Mouse (Mus musculus) olfactory bulb, adult 2 months (tissue): ENCODE measurements at regions not wholly inside any gene's neighbourhood (a gene's known extent, or its start where the extent isn't known, plus 50 kb on each side); places are given as distances from the start of the nearest gene placed in this dataset.

ENCODE experiments used
- H3K27ac ChIP-seq: fragments of 200-500 bp; 2 replicates; pipeline ENCODE4 v1.5.1; 2012; ENCODE audit warnings: low read depth, low read length; ENCODE audit not compliant: insufficient read depth
- H3K4me1 ChIP-seq: fragments of 200-500 bp; 2 replicates; pipeline ENCODE4 v1.6.1; 2012; ENCODE audit warnings: low read length; ENCODE audit not compliant: control insufficient read depth, insufficient read depth
- H3K4me3 ChIP-seq: fragments of 200-500 bp; 2 replicates; pipeline ENCODE4 v1.5.1; 2012; ENCODE audit warnings: mild to moderate bottlenecking, low read depth, low read length, moderate library complexity; ENCODE audit not compliant: insufficient read depth
- CTCF ChIP-seq: fragments of 200-500 bp; IDR thresholded peaks from 2 replicates; pipeline ENCODE4 v1.5.1; 2012; ENCODE audit warnings: low read depth, mild to moderate bottlenecking, low read length, moderate library complexity; ENCODE audit not compliant: insufficient read depth
- POLR2A ChIP-seq: fragments of 200-500 bp; IDR thresholded peaks from 2 replicates; pipeline ENCODE4 v1.6.1; 2012; ENCODE audit warnings: mild to moderate bottlenecking, low read depth, low read length, moderate library complexity; ENCODE audit not compliant: insufficient read depth
- WGBS: fragments of 180-500 bp; shearing (Covaris S2); methylation state at CpG from one replicate; pipeline ENCODE4 v1.1.7; 2018; 5-methylcytosine and 5-hydroxymethylcytosine counted together

DNA sequence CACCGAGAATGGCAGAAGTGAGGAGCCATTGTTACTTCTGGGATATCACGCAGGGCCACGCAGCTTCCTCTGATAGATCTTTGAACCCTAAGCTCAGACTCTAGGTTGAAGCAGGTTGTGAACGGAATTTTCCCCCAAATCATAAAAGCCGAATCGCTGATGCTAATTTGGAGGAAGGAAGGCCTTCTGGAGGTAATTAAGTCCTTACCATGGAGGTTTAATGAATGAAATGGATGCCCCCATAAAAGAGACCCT lies 85.7 kb upstream of the Cpm start:
- Histone ChIP-seq H3K4me3 (no peak overlapping the region), H3K27ac (no peak overlapping the region), H3K4me1 (peaks cover 3% of the 10 kb centered on the region)
- no peak for TF ChIP-seq CTCF
- no peak for TF ChIP-seq POLR2A
- WGBS = 95% methylated on average over 6 of the region's 6 CpGs

DNA sequence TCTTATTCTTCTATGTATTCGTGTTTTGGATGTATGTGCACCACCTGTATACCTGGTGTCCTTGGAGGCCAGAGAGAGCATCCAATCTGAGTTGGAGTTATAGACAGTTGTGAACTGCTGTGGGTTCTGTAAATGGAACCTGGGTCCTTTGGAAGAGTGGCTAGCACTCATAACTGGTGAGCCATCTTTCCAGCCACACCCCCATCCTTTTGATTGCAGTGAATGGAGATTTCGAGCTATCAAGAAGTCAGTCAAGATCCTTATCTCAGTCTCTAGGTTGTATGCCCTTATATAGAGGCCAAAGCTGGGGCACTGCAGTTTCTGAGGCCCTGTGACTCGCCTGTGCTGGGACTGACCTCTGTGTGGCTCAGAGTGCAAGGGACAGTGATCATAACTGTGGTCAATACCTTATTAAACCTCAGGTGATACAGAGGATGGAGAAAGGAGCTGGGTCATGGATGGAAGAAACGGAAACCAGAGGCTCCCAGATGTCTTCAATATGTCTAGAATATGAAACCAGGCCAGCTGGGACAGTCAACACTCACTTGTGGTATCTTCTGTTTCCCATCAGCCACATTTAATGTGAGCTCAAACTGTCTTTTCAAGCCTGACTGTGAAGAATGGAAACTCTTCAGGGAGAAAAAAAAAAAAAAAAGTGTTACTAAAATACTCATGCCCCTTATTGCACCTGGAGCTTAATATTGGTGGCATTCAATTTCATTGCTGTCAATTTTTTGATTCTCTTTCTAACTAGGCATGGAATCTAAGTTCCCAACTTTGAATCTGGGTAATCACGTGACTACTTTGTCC lies 86.2 kb upstream of the Cpm start:
- H3K4me1 ChIP-seq = peaks cover 3% of the 10 kb centered on the region
- H3K4me3 ChIP-seq = no peak overlapping the region
- no peak overlapping the region for H3K27ac ChIP-seq
- TF ChIP-seq POLR2A (no peak), CTCF (no peak)
- WGBS = 93% methylated on average over 5 of the region's 5 CpGs

DNA sequence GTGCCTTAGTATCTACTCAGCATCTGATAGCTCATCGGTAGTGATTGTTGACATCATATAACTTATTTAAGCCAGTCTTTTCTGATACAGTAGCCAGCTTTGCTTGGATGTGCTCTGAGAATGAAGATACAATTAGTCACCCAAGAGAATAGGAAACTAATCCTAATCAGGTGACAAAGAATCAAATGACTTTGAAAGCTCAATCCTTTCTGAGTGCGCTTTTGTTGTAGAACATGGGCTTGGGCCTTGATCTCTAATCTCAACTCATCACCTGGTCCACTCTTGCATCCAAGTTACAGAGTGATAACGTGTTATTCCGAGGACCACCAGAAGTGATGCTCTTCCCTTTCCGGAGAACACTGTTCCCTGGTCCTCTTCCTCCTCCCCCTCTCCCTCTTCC lies 86.9 kb upstream of the Cpm start:
- 85% methylated on average over 5 of the region's 5 CpGs for WGBS
- H3K27ac ChIP-seq = no peak overlapping the region

DNA sequence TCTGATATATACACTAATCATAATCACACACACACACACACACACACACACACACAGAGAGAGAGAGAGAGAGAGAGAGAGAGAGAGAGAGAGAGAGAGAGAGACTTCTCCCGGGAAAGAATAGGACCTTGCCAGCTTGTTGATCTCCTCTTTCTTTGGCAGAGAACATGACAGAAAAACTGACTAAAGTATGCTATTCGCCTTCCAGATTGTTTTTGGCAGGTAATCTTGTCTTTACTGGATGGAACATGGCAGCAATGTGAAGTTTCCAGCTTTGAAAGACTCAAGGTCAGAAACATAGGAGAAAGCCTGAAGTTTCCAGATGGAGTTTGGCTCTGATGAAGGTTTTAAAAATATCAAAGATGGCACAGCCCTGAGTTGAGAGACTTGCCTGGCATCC lies 87.8 kb upstream of the Cpm start:
- 69% methylated on average over 2 of the region's 2 CpGs for WGBS
- H3K4me1 ChIP-seq = peaks cover 3% of the 10 kb centered on the region
- no peak overlapping the region for H3K4me3 ChIP-seq
- H3K27ac ChIP-seq = no peak overlapping the region
- TF ChIP-seq CTCF (no peak), POLR2A (no peak)

More for the DNA sequence above, 86.9 kb upstream of the Cpm start:
- TF ChIP-seq CTCF (no peak), POLR2A (no peak)
- Histone ChIP-seq H3K4me1 (peaks cover 3% of the 10 kb centered on the region), H3K4me3 (no peak overlapping the region)

DNA sequence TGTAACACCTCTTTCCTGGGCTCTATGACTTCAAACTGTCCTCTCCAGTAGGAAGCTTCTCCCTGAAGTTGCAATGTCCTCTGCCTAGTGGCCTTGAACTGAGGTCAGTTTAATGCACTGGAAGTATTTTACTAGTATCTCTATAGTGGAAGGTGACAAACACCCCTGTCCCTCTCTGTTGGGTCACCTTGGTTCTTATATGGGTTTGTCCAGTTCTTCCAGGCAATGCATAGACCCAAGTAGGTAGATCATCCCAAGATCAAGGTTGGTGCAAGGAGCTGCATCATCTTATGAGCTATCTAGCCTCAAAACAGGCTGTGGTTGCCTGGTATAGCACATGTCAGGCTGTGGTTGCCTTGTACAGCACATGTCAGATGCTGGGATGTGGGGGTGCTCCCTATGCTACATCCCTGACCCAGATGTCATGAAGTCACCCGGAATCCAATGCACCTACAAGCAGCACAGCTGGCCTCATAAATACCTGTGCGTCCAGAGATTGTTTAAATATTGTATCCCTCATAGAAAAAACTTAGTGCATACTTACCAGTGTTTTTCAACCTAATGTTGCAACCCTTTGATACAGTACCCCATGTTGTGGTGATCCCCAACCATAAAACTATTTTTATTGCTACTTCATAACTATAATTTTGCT lies 88.4 kb upstream of the Cpm start:
- WGBS = 100% methylated on average over 2 of the region's 2 CpGs

DNA sequence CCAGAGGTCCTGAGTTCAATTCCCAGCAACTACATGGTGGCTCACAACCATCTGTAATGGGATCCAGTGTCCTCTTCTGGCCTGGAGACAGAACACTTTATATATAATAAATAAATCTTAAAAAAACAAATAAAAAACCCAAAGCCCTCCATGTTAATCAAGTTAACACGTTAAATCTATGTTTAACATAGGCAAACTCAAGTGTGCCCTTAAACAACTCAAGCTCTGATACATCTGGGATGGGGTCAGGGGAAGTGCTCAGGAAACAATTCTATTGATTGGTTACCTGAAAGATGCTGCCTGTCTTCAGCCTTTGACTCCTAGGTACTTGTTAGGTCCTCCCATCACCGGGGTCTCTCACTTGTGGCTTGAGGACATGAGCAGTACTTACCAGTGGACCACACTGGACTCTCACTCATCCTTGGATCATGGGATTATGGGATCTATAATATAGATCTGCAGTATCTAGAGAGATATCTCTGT lies 89.1 kb upstream of the Cpm start:
- WGBS = 97% methylated on average over 2 of the region's 2 CpGs
- no peak overlapping the region for H3K4me3 ChIP-seq
- TF ChIP-seq POLR2A = no peak
- no peak for TF ChIP-seq CTCF

More for the DNA sequence above, 88.4 kb upstream of the Cpm start:
- no peak overlapping the region for H3K4me3 ChIP-seq
- H3K4me1 ChIP-seq = peaks cover 3% of the 10 kb centered on the region
- H3K27ac ChIP-seq = no peak overlapping the region
- TF ChIP-seq POLR2A (no peak), CTCF (no peak)

DNA sequence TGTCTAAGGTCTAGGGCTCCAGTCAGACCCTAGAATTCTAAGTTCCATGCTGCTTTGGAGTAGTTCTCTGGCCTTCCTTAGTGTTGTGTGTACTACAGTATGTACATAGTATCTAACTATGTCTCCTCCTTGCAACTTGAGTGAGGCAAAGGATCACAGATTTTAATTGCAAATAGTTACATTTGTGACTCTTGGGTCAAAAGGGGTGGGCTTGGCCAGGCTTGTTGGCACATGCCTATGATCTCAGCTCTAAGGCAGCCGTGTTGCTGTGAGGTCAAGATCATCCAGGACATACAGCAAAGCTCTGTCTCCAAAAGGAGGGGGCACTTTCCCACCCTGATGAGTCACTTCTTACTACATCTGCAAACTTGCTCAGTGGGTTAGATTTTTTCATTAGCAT lies 89.8 kb upstream of the Cpm start:
- Histone ChIP-seq H3K4me1 (peaks cover 1% of the 10 kb centered on the region), H3K27ac (no peak overlapping the region), H3K4me3 (no peak overlapping the region)
- WGBS = 83% methylated on average over 1 of the region's 1 CpGs
- TF ChIP-seq POLR2A = no peak
- TF ChIP-seq CTCF = no peak

More for the DNA sequence above, 89.1 kb upstream of the Cpm start:
- peaks cover 3% of the 10 kb centered on the region for H3K4me1 ChIP-seq
- H3K27ac ChIP-seq = no peak overlapping the region

DNA sequence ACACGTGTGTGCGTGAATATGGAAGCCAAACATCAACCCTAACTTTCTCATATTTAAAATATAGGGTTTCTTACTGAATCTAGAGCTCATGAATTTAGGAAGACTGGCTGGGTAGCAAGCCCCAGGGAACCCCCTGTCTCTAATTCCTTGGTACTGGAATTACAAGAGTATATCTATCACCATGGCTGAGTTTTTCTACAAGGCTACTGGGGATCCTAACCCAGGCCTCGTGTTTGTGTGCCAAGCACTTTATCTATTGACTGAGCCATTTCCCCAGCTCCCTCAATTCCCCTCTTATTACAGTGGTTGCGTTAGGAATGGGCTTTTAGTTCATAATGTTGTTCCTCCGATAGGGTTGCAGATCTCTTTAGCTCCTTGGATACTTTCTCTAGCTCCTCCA lies 90.6 kb upstream of the Cpm start:
- WGBS = 89% methylated on average over 5 of the region's 5 CpGs
- no peak overlapping the region for H3K27ac ChIP-seq
- TF ChIP-seq CTCF (no peak), POLR2A (no peak)
- no peaks in the 10 kb centered on the region for H3K4me1 ChIP-seq
- no peak overlapping the region for H3K4me3 ChIP-seq

DNA sequence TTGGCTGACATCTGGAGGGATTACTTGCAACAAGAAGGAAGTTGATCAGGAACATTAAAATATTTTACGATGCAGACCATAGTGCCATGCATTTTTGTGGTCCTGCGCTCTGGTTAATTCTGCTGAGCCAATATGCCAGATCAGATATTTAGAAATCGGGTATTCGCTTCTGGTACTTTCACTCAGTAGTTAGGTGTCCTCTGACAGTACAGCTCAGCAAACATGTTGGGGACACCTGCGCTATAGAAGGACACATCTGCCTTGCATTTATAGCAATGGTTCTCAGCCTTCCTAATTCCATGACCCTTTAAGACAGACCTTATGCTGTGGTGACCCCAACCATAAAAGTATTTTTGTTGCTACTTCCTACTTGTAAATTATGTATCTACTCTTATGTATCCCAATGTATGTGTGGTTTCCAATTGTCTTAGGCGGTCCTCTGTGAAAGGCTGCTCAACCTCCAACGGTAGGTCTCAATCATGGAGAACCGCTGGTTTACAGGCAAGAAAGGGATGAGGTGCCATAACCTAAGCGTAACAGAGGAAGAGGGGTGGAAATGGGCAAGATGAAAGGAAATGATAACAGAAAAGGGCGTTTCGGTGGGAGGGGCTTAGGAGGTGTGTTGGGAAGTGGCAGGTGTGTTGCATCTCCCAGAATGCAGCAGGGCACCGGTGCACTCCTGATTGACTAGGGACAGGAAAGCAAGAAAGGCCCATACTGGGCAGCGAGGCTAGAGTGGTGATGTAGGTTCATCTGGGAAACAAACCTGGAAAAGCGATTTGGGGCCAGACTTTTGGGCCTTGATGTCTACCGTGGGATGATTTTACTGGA lies 92.3 kb upstream of the Cpm start:
- 97% methylated on average over 15 of the region's 15 CpGs for WGBS

More for the DNA sequence above, 92.3 kb upstream of the Cpm start:
- Histone ChIP-seq H3K4me1 (no peaks in the 10 kb centered on the region), H3K4me3 (no peak overlapping the region), H3K27ac (no peak overlapping the region)
- TF ChIP-seq POLR2A = no peak
- TF ChIP-seq CTCF = no peak
